In genomic region chr7:98323288-98324019, GRCm38 (mm10) we compare ENCODE assay signal across 10 mouse cellular contexts. TPM values are rescaled to one million over a fixed set of nuclear protein-coding genes. Genes with fewer than 3 reads are reported as not detected.
DNase-seq lines count a peak whose midpoint lies in the region; ATAC-seq and TF ChIP-seq lines count a peak whose summit lies in the region.
"Had no signal": no experiment of that assay in that cellular context is flagged by ENCODE, and none has a peak within 500 bp of the region (broad histone marks: within the 10 kb centered on the region; RNA-seq: fewer than 3 reads in every experiment).

No protein-coding gene starts in this region.

- H3K4me1 ChIP-seq in hindbrain, embryonic 13.5 days (replicated peaks): peaks cover 14% of the 10 kb centered on the region
- H3K4me1 ChIP-seq in hindbrain, embryonic 10.5 days (replicated peaks): peaks cover 7% of the 10 kb centered on the region
- H3K4me1 ChIP-seq in hindbrain, postnatal 0 days (ENCODE audit: insufficient read depth, low read length): peaks cover 9% of the 10 kb centered on the region
- peaks cover 10% of the 10 kb centered on the region; the same call in 1 of the 2 replicates for H3K4me1 ChIP-seq in heart, embryonic 10.5 days

- 22% methylated on average over 5 of the region's 5 CpGs for WGBS in hindbrain, embryonic 13.5 days
- WGBS in hindbrain, embryonic 10.5 days: 43% methylated on average over 5 of the region's 5 CpGs
- WGBS in hindbrain, postnatal 0 days: 20% methylated on average over 5 of the region's 5 CpGs
- 57% methylated on average over 3 of the region's 5 CpGs for WGBS in macrophage (ENCODE audit: missing documents)
- 52% methylated on average over 5 of the region's 5 CpGs for WGBS in heart, embryonic 10.5 days

- H3K9ac ChIP-seq in hindbrain, embryonic 13.5 days: no peak overlapping the region
- H3K9ac ChIP-seq in hindbrain, postnatal 0 days (replicated peaks; ENCODE audit: low read length): no peak overlapping the region
- H3K9ac ChIP-seq: limb, embryonic 15.5 days had no signal

- TF ChIP-seq CTCF in hindbrain, postnatal 0 days (IDR thresholded peaks at IDR 0.05; ENCODE audit: low read depth): no peak

- no peaks in the 10 kb centered on the region for H3K9me3 ChIP-seq in hindbrain, embryonic 13.5 days
- no peaks in the 10 kb centered on the region for H3K9me3 ChIP-seq in hindbrain, embryonic 10.5 days
- no peaks in the 10 kb centered on the region for H3K9me3 ChIP-seq in hindbrain, postnatal 0 days (ENCODE audit: low read length)
- H3K9me3 ChIP-seq in heart, embryonic 10.5 days: no peaks in the 10 kb centered on the region
- H3K9me3 ChIP-seq: limb, embryonic 15.5 days had no signal

- DNase-seq in hindbrain, embryonic 10.5 days (ENCODE audit: low spot score): no peak
- peak; percentile 94 for DNase-seq in Muller cell, postnatal 12 days (ENCODE audit: inconsistent ontology term)
- DNase-seq in hindbrain, postnatal 0 days (ENCODE audit: low spot score): peak; percentile 88
- DNase-seq in urinary bladder, postnatal 36 days (ENCODE audit: low spot score in 2 of 2): no peak
- no peak for DNase-seq in heart, embryonic 10.5 days (ENCODE audit: low spot score)
- no peak for DNase-seq in left cerebral cortex, adult 11 months (ENCODE audit: low spot score)
- DNase-seq: cerebellum, adult 9-11 months had no signal

- peak overlapping the region; percentile 36; the same call in 1 of the 2 replicates for H3K27ac ChIP-seq in hindbrain, embryonic 13.5 days
- H3K27ac ChIP-seq in hindbrain, embryonic 10.5 days: no peak overlapping the region
- peak overlapping the region; percentile 56; the same call in 1 of the 2 replicates for H3K27ac ChIP-seq in hindbrain, postnatal 0 days
- peak overlapping the region; percentile 95 for H3K27ac ChIP-seq in macrophage
- no peak overlapping the region for H3K27ac ChIP-seq in heart, embryonic 10.5 days
- H3K27ac ChIP-seq: limb, embryonic 15.5 days had no signal

- peaks cover 8% of the 10 kb centered on the region; the same call in 1 of the 2 replicates for H3K79me2 ChIP-seq in macrophage (ENCODE audit: inconsistent target)

- no peak overlapping the region for H3K4me3 ChIP-seq in hindbrain, embryonic 13.5 days
- H3K4me3 ChIP-seq in hindbrain, embryonic 10.5 days: no peak overlapping the region
- H3K4me3 ChIP-seq in hindbrain, postnatal 0 days (ENCODE audit: low read length): no peak overlapping the region
- H3K4me3 ChIP-seq in macrophage (ENCODE audit: inconsistent target): no peak overlapping the region
- H3K4me3 ChIP-seq in heart, embryonic 10.5 days: no peak overlapping the region
- H3K4me3 ChIP-seq: limb, embryonic 15.5 days had no signal

- peak; percentile 84 for ATAC-seq in hindbrain, embryonic 13.5 days (ENCODE audit: low FRiP score)
- ATAC-seq in hindbrain, postnatal 0 days: peak; percentile 84

- no peaks in the 10 kb centered on the region for H3K36me3 ChIP-seq in hindbrain, embryonic 13.5 days
- H3K36me3 ChIP-seq in hindbrain, embryonic 10.5 days: no peaks in the 10 kb centered on the region
- no peaks in the 10 kb centered on the region for H3K36me3 ChIP-seq in hindbrain, postnatal 0 days (ENCODE audit: insufficient read depth, low read length)
- no peaks in the 10 kb centered on the region for H3K36me3 ChIP-seq in macrophage (ENCODE audit: inconsistent target)
- no peaks in the 10 kb centered on the region for H3K36me3 ChIP-seq in heart, embryonic 10.5 days
- H3K36me3 ChIP-seq: limb, embryonic 15.5 days had no signal

- H3K4me2 ChIP-seq in hindbrain, embryonic 13.5 days: no peak overlapping the region
- H3K4me2 ChIP-seq in hindbrain, postnatal 0 days (ENCODE audit: low read depth, low read length): no peak overlapping the region
- H3K4me2 ChIP-seq: limb, embryonic 15.5 days had no signal

- H3K27me3 ChIP-seq in hindbrain, embryonic 13.5 days: 0 out of 2 replicates have a peak, but pooled peaks cover 3% of the 10 kb centered on the region
- no peaks in the 10 kb centered on the region for H3K27me3 ChIP-seq in hindbrain, embryonic 10.5 days (ENCODE audit: insufficient read depth, poor library complexity, severe bottlenecking)
- H3K27me3 ChIP-seq in hindbrain, postnatal 0 days (ENCODE audit: insufficient read depth, low read length): no peaks in the 10 kb centered on the region
- H3K27me3 ChIP-seq in heart, embryonic 10.5 days (ENCODE audit: insufficient read depth, poor library complexity, severe bottlenecking): no peaks in the 10 kb centered on the region
- H3K27me3 ChIP-seq: limb, embryonic 15.5 days had no signal

RNA-seq across cellular contexts. Expression of gene Acer3, which starts 2.4 kb away (rescaled TPM):
- polyA plus RNA-seq in hindbrain, embryonic 13.5 days (2015; fragmentation: Nextera tagmentation; extraction: Ambion mirVana): 16.6 and 18.3 TPM in 2 replicates
- polyA plus RNA-seq in hindbrain, embryonic 10.5 days (2016; fragmentation: Nextera tagmentation; extraction: Ambion mirVana): 18.5 and 22.2 TPM in 2 replicates
- 14.7 and 18.1 TPM in 2 replicates for total RNA-seq in hindbrain, postnatal 0 days (2014; rRNA removed)
- polyA plus RNA-seq in hindbrain, postnatal 0 days (2015; fragmentation: Nextera tagmentation; extraction: Ambion mirVana): 24.9 and 26.8 TPM in 2 replicates
- 100 to 1,000 TPM in 6 of 26 experiments, 10 to 100 TPM in 20; 28.4 to 185 (median 84.9) TPM for total RNA-seq in macrophage (2018; cell fraction: chromatin; rRNA removed)
- 10 to 100 TPM; 38.2 to 72.5 (median 49.9) TPM for total RNA-seq in macrophage (2018; cell fraction: cytosol; rRNA removed)
- 100 to 1,000 TPM in 5 of 26 experiments, 10 to 100 TPM in 21; 40.9 to 211 (median 81.8) TPM for total RNA-seq in macrophage (2018; cell fraction: nucleus; rRNA removed)
- 39.0 to 58.1 TPM (median 52.0 TPM) in 3 replicates for polyA plus RNA-seq in macrophage (2018)
- 25.7 and 32.7 TPM in 2 replicates for polyA plus RNA-seq in heart, embryonic 10.5 days (2016; fragmentation: Nextera tagmentation; extraction: Ambion mirVana)

RNA-seq across cellular contexts. Expression of gene Tsku, which starts 37.7 kb away (rescaled TPM):
- 9.1 and 10.3 TPM in 2 replicates for polyA plus RNA-seq in hindbrain, embryonic 13.5 days (2015; fragmentation: Nextera tagmentation; extraction: Ambion mirVana)
- 8.1 and 10.2 TPM in 2 replicates for polyA plus RNA-seq in hindbrain, embryonic 10.5 days (2016; fragmentation: Nextera tagmentation; extraction: Ambion mirVana)
- total RNA-seq in hindbrain, postnatal 0 days (2014; rRNA removed): 37.6 and 48.8 TPM in 2 replicates
- 9.4 and 11.1 TPM in 2 replicates for polyA plus RNA-seq in hindbrain, postnatal 0 days (2015; fragmentation: Nextera tagmentation; extraction: Ambion mirVana)
- 1 to 10 TPM in 21 of 26 experiments, under 1 TPM in 5; 0.33 to 8.1 (median 2.2) TPM for total RNA-seq in macrophage (2018; cell fraction: chromatin; rRNA removed)
- total RNA-seq in macrophage (2018; cell fraction: cytosol; rRNA removed): 1 to 10 TPM; 2.4 to 8.5 (median 5.0) TPM
- total RNA-seq in macrophage (2018; cell fraction: nucleus; rRNA removed): 1 to 10 TPM; 2.2 to 9.8 (median 4.5) TPM
- polyA plus RNA-seq in macrophage (2018): 3.6 to 10.4 TPM (median 4.7 TPM) in 3 replicates
- 5.6 and 5.7 TPM in 2 replicates for polyA plus RNA-seq in heart, embryonic 10.5 days (2016; fragmentation: Nextera tagmentation; extraction: Ambion mirVana)

Comparison
In these comparisons a context has a peak if more than half of its experiments do, and no peak if none do; other contexts are left out.
1. H3K27ac ChIP-seq: peak in hindbrain, embryonic 13.5 days (single experiment), hindbrain, postnatal 0 days (single experiment) and macrophage (single experiment); none in hindbrain, embryonic 10.5 days (single experiment) and heart, embryonic 10.5 days (single experiment).
2. DNase-seq: peak in Muller cell, postnatal 12 days (single experiment) and hindbrain, postnatal 0 days (single experiment); none in hindbrain, embryonic 10.5 days (single experiment), urinary bladder, postnatal 36 days (0 of 2), heart, embryonic 10.5 days (single experiment) and left cerebral cortex, adult 11 months (single experiment).